Mouse (Mus musculus) lung, adult 2 months (tissue): Measurements from ENCODE around the gene Mdga1.

Experiments
- CTCF ChIP-seq: fragments of 200-500 bp; IDR thresholded peaks from 2 replicates; pipeline ENCODE4 v1.5.1; 2011; ENCODE audit warnings: mild to moderate bottlenecking, low read length, control low read depth; ENCODE audit not compliant: insufficient read depth
- POLR2A ChIP-seq: fragments of 200-500 bp; IDR thresholded peaks from 2 replicates; pipeline ENCODE4 v1.6.1; 2011; ENCODE audit warnings: low read depth, mild to moderate bottlenecking, control low read depth, low read length, borderline replicate concordance; ENCODE audit errors: extremely low read depth

GRCm38 (mm10) chr17:29971761-29972432 lies 2.0 kb upstream of the Mdga1 start:
- TF ChIP-seq CTCF (no peak), POLR2A (no peak)
